Mouse (Mus musculus): ENCODE data around the gene Bank1. TPM values are rescaled to one million over a fixed set of nuclear protein-coding genes. Genes with fewer than 3 reads are reported as not detected.

Gene Bank1
- polyA plus RNA-seq, 1 experiment from 2014 or later: 0.61 TPM

- no peak for DNase-seq
- H3K4me1 ChIP-seq (ENCODE audit: control insufficient read depth, insufficient read depth, low read length): no peaks in the 10 kb centered on the region
- no peak overlapping the region for H3K4me2 ChIP-seq (ENCODE audit: low read length)
- H3K27me3 ChIP-seq (ENCODE audit: control insufficient read depth, insufficient read depth, low read length): no peaks in the 10 kb centered on the region
- WGBS: 94% methylated on average over 6 of the region's 6 CpGs
- no peak overlapping the region for H3K27ac ChIP-seq (replicated peaks; ENCODE audit: low read depth, low read length)
- H3K36me3 ChIP-seq (ENCODE audit: control insufficient read depth, insufficient read depth, low read length): no peaks in the 10 kb centered on the region
- H3K9me3 ChIP-seq (ENCODE audit: control insufficient read depth, low read length): no peaks in the 10 kb centered on the region
- H3K4me3 ChIP-seq (replicated peaks; ENCODE audit: low read depth, low read length): no peak overlapping the region
- no peak overlapping the region for H3K9ac ChIP-seq (replicated peaks; ENCODE audit: low read length)
- no peak for ATAC-seq (ENCODE audit: low FRiP score, low TSS enrichment)
These were observed 216.3 kb downstream of the Bank1 start for GRCm38 (mm10) chr3:136109411-136110139.

GRCm38 (mm10) chr3:136106452-136106851, 219.4 kb downstream of the Bank1 start:
- no peaks in the 10 kb centered on the region for H3K27me3 ChIP-seq (ENCODE audit: control insufficient read depth, insufficient read depth, low read length)
- H3K9me3 ChIP-seq (ENCODE audit: control insufficient read depth, low read length): no peaks in the 10 kb centered on the region
- no peak overlapping the region for H3K4me3 ChIP-seq (replicated peaks; ENCODE audit: low read depth, low read length)
- 61% methylated on average over 1 of the region's 1 CpGs for WGBS
- H3K27ac ChIP-seq (replicated peaks; ENCODE audit: low read depth, low read length): no peak overlapping the region
- no peak overlapping the region for H3K4me2 ChIP-seq (ENCODE audit: low read length)
- no peak for DNase-seq
- no peaks in the 10 kb centered on the region for H3K36me3 ChIP-seq (ENCODE audit: control insufficient read depth, insufficient read depth, low read length)
- no peak overlapping the region for H3K9ac ChIP-seq (replicated peaks; ENCODE audit: low read length)
- ATAC-seq (ENCODE audit: low FRiP score, low TSS enrichment): no peak
- no peaks in the 10 kb centered on the region for H3K4me1 ChIP-seq (ENCODE audit: control insufficient read depth, insufficient read depth, low read length)

GRCm38 (mm10) chr3:136103339-136103738, 222.5 kb downstream of the Bank1 start:
- Histone ChIP-seq H3K4me2 (ENCODE audit: low read length) (no peak overlapping the region), H3K4me3 (replicated peaks; ENCODE audit: low read depth, low read length) (no peak overlapping the region), H3K9ac (replicated peaks; ENCODE audit: low read length) (no peak overlapping the region), H3K9me3 (ENCODE audit: control insufficient read depth, low read length) (no peaks in the 10 kb centered on the region), H3K27me3 (ENCODE audit: control insufficient read depth, insufficient read depth, low read length) (no peaks in the 10 kb centered on the region), H3K27ac (replicated peaks; ENCODE audit: low read depth, low read length) (no peak overlapping the region), H3K36me3 (ENCODE audit: control insufficient read depth, insufficient read depth, low read length) (no peaks in the 10 kb centered on the region), H3K4me1 (ENCODE audit: control insufficient read depth, insufficient read depth, low read length) (no peaks in the 10 kb centered on the region)
- no peak for ATAC-seq (ENCODE audit: low FRiP score, low TSS enrichment)
- WGBS: 94% methylated on average over 2 of the region's 2 CpGs
- no peak for DNase-seq

- WGBS: 84% methylated on average over 5 of the region's 5 CpGs
- Histone ChIP-seq H3K4me2 (ENCODE audit: low read length) (no peak overlapping the region), H3K27ac (replicated peaks; ENCODE audit: low read depth, low read length) (no peak overlapping the region), H3K36me3 (ENCODE audit: control insufficient read depth, insufficient read depth, low read length) (no peaks in the 10 kb centered on the region), H3K4me3 (replicated peaks; ENCODE audit: low read depth, low read length) (no peak overlapping the region), H3K9ac (replicated peaks; ENCODE audit: low read length) (no peak overlapping the region), H3K9me3 (ENCODE audit: control insufficient read depth, low read length) (no peaks in the 10 kb centered on the region), H3K4me1 (ENCODE audit: control insufficient read depth, insufficient read depth, low read length) (no peaks in the 10 kb centered on the region), H3K27me3 (ENCODE audit: control insufficient read depth, insufficient read depth, low read length) (no peaks in the 10 kb centered on the region)
- no peak for ATAC-seq (ENCODE audit: low FRiP score, low TSS enrichment)
- DNase-seq: no peak
These were observed 224.8 kb downstream of the Bank1 start for GRCm38 (mm10) chr3:136100973-136101500.

- ATAC-seq (ENCODE audit: low FRiP score, low TSS enrichment): no peak
- no peak for DNase-seq
- 88% methylated on average over 8 of the region's 8 CpGs for WGBS
- no peaks in the 10 kb centered on the region for H3K36me3 ChIP-seq (ENCODE audit: control insufficient read depth, insufficient read depth, low read length)
- H3K27ac ChIP-seq (replicated peaks; ENCODE audit: low read depth, low read length): no peak overlapping the region
- no peaks in the 10 kb centered on the region for H3K27me3 ChIP-seq (ENCODE audit: control insufficient read depth, insufficient read depth, low read length)
- no peaks in the 10 kb centered on the region for H3K9me3 ChIP-seq (ENCODE audit: control insufficient read depth, low read length)
- H3K4me2 ChIP-seq (ENCODE audit: low read length): no peak overlapping the region
- no peaks in the 10 kb centered on the region for H3K4me1 ChIP-seq (ENCODE audit: control insufficient read depth, insufficient read depth, low read length)
- H3K9ac ChIP-seq (replicated peaks; ENCODE audit: low read length): no peak overlapping the region
- H3K4me3 ChIP-seq (replicated peaks; ENCODE audit: low read depth, low read length): no peak overlapping the region
These were observed 225.6 kb downstream of the Bank1 start for GRCm38 (mm10) chr3:136100292-136100691.

- H3K9me3 ChIP-seq (ENCODE audit: control insufficient read depth, low read length): no peaks in the 10 kb centered on the region
- no peak for DNase-seq
- 90% methylated on average over 7 of the region's 7 CpGs for whole genome bisulfite sequencing
These were observed 238.8 kb downstream of the Bank1 start for GRCm38 (mm10) chr3:136086948-136087660.

GRCm38 (mm10) chr3:136086431-136086830, 239.4 kb downstream of the Bank1 start:
- H3K27ac ChIP-seq (replicated peaks; ENCODE audit: low read depth, low read length): no peak overlapping the region
- H3K9ac ChIP-seq (replicated peaks; ENCODE audit: low read length): no peak overlapping the region
- H3K4me1 ChIP-seq (ENCODE audit: control insufficient read depth, insufficient read depth, low read length): no peaks in the 10 kb centered on the region
- no peaks in the 10 kb centered on the region for H3K27me3 ChIP-seq (ENCODE audit: control insufficient read depth, insufficient read depth, low read length)
- H3K4me3 ChIP-seq (replicated peaks; ENCODE audit: low read depth, low read length): no peak overlapping the region
- no peaks in the 10 kb centered on the region for H3K9me3 ChIP-seq (ENCODE audit: control insufficient read depth, low read length)
- H3K4me2 ChIP-seq (ENCODE audit: low read length): no peak overlapping the region
- 89% methylated on average over 5 of the region's 5 CpGs for WGBS
- ATAC-seq (ENCODE audit: low FRiP score, low TSS enrichment) (no peak), DNase-seq (no peak)
- H3K36me3 ChIP-seq (ENCODE audit: control insufficient read depth, insufficient read depth, low read length): no peaks in the 10 kb centered on the region

More at GRCm38 (mm10) chr3:136086948-136087660, 238.8 kb downstream of the Bank1 start:
- Histone ChIP-seq H3K4me3 (replicated peaks; ENCODE audit: low read depth, low read length) (no peak overlapping the region), H3K4me2 (ENCODE audit: low read length) (no peak overlapping the region), H3K27me3 (ENCODE audit: control insufficient read depth, insufficient read depth, low read length) (no peaks in the 10 kb centered on the region), H3K36me3 (ENCODE audit: control insufficient read depth, insufficient read depth, low read length) (no peaks in the 10 kb centered on the region), H3K27ac (replicated peaks; ENCODE audit: low read depth, low read length) (no peak overlapping the region), H3K4me1 (ENCODE audit: control insufficient read depth, insufficient read depth, low read length) (no peaks in the 10 kb centered on the region), H3K9ac (replicated peaks; ENCODE audit: low read length) (no peak overlapping the region)
- no peak for ATAC-seq (ENCODE audit: low FRiP score, low TSS enrichment)

- no peaks in the 10 kb centered on the region for H3K4me1 ChIP-seq (ENCODE audit: control insufficient read depth, insufficient read depth, low read length)
- no peaks in the 10 kb centered on the region for H3K36me3 ChIP-seq (ENCODE audit: control insufficient read depth, insufficient read depth, low read length)
- H3K4me3 ChIP-seq (replicated peaks; ENCODE audit: low read depth, low read length): no peak overlapping the region
- no peak overlapping the region for H3K9ac ChIP-seq (replicated peaks; ENCODE audit: low read length)
- no peaks in the 10 kb centered on the region for H3K27me3 ChIP-seq (ENCODE audit: control insufficient read depth, insufficient read depth, low read length)
- 91% methylated on average over 1 of the region's 1 CpGs for WGBS
- DNase-seq: no peak
- H3K27ac ChIP-seq (replicated peaks; ENCODE audit: low read depth, low read length): no peak overlapping the region
- no peak overlapping the region for H3K4me2 ChIP-seq (ENCODE audit: low read length)
- H3K9me3 ChIP-seq (ENCODE audit: control insufficient read depth, low read length): no peaks in the 10 kb centered on the region
- ATAC-seq (ENCODE audit: low FRiP score, low TSS enrichment): no peak
These were observed 240.8 kb downstream of the Bank1 start for GRCm38 (mm10) chr3:136085077-136085476.
